Mouse (Mus musculus) large intestine, adult 2 months (tissue): Measurements from ENCODE around the gene Gse1. TPM values are rescaled to one million over a fixed set of nuclear protein-coding genes. Genes with fewer than 3 reads are reported as not detected.

Source experiments
- polyA plus RNA-seq: library from polyadenylated mRNA; depleted of rRNA; stranded (reverse); fragments of >200 nt; gene quantifications from 2 replicates; pipeline ENCODE4 v1.2.3, GENCODE M21; 2012; rRNA removed

The Gse1 gene
- polyA plus RNA-seq, 1 experiment, result 22.1 TPM

Other genes starting within 250 kb of the Gse1 start
- 8.4 and 10.8 TPM in 2 replicates for gene Crispld2, start 236.0 kb upstream of the Gse1 start, polyA plus RNA-seq
- 120 and 150 TPM in 2 replicates for gene Zdhhc7, start 127.0 kb upstream of the Gse1 start, polyA plus RNA-seq
- 9.7 and 10.6 TPM in 2 replicates for gene 6430548M08Rik, start 114.3 kb upstream of the Gse1 start, polyA plus RNA-seq
- gene Fam92b, start 51.0 kb upstream of the Gse1 start, polyA plus RNA-seq, result 0.11 TPM in 1 of 2 replicates, not detected in the other